Mouse (Mus musculus) stomach, postnatal 0 days (tissue): ENCODE data around the gene Pik3c2g.

Source experiments
- CTCF ChIP-seq: IDR thresholded peaks from 2 replicates; pipeline ENCODE4 v1.5.1; 2016; ENCODE audit warnings: antibody characterized with exemption, low read depth, mild to moderate bottlenecking, moderate library complexity
- EP300 ChIP-seq: optimal IDR thresholded peaks from 2 replicates; pipeline ENCODE3; 2016; ENCODE audit warnings: antibody characterized with exemption

DNA sequence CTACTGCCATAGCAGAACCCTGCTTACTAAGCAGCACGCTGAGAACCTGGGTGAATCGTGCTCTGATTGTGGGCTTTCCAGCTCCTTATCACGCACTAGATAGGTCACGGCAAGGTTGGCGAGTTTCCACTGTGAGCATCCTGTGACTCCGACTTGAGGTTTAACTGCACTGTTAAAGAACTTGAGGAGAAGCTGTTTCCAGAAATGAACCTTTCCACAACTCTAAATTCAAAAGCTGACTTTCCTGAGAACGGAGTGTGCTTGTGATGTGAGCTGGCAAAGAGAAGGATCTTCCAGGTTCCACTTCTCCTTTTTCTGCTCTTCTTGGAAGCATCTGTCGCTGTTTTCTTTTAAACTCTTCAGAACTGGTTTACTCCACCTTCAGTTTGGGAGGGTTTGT lies 170.9 kb downstream of the Pik3c2g start:
- TF ChIP-seq CTCF (no peak), EP300 (no peak)
